Mouse (Mus musculus): ENCODE measurements around the gene Ifna7. TPM values are rescaled to one million over a fixed set of nuclear protein-coding genes. Genes with fewer than 3 reads are reported as not detected.
A peak's percentile ranks its signal among the peaks of the same experiment; 100 is the strongest.
"Not testable (repeated sequence)": the region's sequence is repeated elsewhere in the genome, so short reads cannot be mapped to it uniquely, and the experiment has no call there.

Ifna7 gene
- polyA plus RNA-seq, 1 experiment from 2014 or later = not detected

DNA sequence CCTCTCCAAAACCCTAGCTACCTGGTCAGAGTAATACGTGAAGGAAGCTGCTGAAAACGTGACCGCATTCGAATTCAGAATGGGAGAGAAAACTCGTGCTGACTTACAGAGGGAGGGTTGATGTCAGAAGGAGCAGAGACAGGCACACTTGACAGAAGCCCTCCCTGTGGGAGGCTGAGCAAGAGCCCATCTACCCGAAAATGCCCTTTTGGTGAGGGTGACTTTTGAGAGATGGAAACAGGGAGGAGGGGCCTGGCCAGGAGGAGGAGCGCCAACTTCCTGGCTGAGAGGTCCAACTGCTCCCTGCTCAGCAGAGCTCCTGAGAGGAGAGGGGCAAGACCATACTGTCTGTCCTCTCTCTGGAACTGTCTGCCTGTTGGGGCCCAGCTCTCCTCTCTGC, 16.7 kb upstream of the Ifna7 start, which contains the start of gene Gm13285:
Gene Gm13285, plus strand, starts transcription at position 301 of the 400 bp plus-strand sequence.
- not testable (repeated sequence) for H3K9me3 ChIP-seq; H3K9ac ChIP-seq; H3K27ac ChIP-seq; H3K4me3 ChIP-seq; H3K4me2 ChIP-seq (replicated peaks); ATAC-seq (ENCODE audit: low FRiP score, low read depth); H3K4me1 ChIP-seq; H3K27me3 ChIP-seq; H3K36me3 ChIP-seq
- WGBS = 21% methylated on average over 6 of the region's 7 CpGs

GRCm38 (mm10) chr4:88802954-88803353, 13.1 kb upstream of the Ifna7 start, which contains the start of gene Gm13287:
Gene Gm13287 (plus strand): TSS chr4:88803254.
- not testable (repeated sequence) for H3K36me3 ChIP-seq; H3K27me3 ChIP-seq; ATAC-seq (ENCODE audit: low FRiP score, low read depth); H3K27ac ChIP-seq; H3K4me3 ChIP-seq; H3K9me3 ChIP-seq; H3K9ac ChIP-seq; H3K4me1 ChIP-seq
- peak within 1 kb of the TSS; percentile 41; the same call in 1 of the 2 replicates for H3K4me2 ChIP-seq (replicated peaks)
- no CpG with 5 or more reads among the region's 29 CpGs for WGBS

- not testable (repeated sequence) for H3K27me3 ChIP-seq; H3K9ac ChIP-seq; H3K9me3 ChIP-seq; H3K36me3 ChIP-seq; H3K4me1 ChIP-seq; H3K27ac ChIP-seq; ATAC-seq (ENCODE audit: low FRiP score, low read depth)
- H3K4me2 ChIP-seq (replicated peaks) = peak within 1 kb of the TSS; percentile 46; the same call in 1 of the 2 replicates
- peak within 1 kb of the TSS; percentile 28 for H3K4me3 ChIP-seq
- WGBS = no CpG with 5 or more reads among the region's 8 CpGs
Measured at GRCm38 (mm10) chr4:88805231-88805630, 10.8 kb upstream of the Ifna7 start, which contains the start of gene Gm13288. Gene Gm13288 (plus strand): TSS chr4:88805531.

DNA sequence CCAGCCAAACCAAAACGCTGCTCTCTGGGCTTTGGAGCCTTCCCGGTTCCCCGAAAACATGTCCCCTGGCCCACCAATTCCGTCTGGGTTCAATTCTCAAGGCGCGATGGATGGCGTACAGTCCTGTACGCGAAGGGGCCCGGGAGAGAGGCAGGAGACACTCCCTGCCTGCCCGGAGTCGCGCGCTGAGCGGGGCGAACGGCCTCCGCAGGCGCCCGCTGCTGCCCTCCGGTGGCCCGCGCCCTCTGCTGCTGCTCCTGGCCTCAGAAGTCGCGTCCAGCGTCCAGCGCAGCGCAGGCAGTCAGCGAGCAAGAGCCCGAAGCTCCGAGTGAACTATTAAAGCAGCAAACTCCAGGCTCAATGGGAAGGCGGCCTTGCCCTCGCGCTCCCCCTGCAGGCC, 10.3 kb upstream of the Ifna7 start:
- not testable (repeated sequence) for ATAC-seq (ENCODE audit: low FRiP score, low read depth); H3K27me3 ChIP-seq; H3K4me1 ChIP-seq; H3K9ac ChIP-seq; H3K27ac ChIP-seq; H3K36me3 ChIP-seq; H3K9me3 ChIP-seq
- peak overlapping the region; percentile 28 for H3K4me3 ChIP-seq
- 0% methylated on average over 13 of the region's 34 CpGs for WGBS
- peak overlapping the region; percentile 46; the same call in 1 of the 2 replicates for H3K4me2 ChIP-seq (replicated peaks)

DNA sequence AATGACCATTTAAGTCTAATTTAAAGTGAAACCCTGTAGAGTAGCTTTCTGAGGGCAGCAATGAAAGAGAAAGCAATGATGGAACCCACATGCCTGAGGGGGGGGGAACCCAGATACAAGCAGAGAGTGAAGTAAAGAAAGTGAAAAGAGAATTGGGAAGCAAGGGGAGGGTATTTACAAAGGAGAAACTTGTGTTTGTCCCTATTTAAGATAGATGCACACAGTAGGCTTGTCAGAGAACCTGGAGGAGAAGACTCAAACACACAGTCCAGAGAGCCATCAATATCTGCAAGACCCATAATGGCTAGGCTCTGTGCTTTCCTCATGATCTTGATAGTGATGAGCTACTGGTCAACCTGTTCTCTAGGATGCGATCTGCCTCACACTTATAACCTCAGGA, 3.6 kb downstream of the Ifna7 start, which contains the start of gene Ifna11:
Gene Ifna11, plus strand, starts transcription at position 301 of the 400 bp plus-strand sequence.
- WGBS = 87% methylated on average over 1 of the region's 1 CpGs
- Histone ChIP-seq H3K27me3 (no peaks in the 10 kb centered on the region), H3K9ac (no peak within 1 kb of the TSS), H3K4me2 (replicated peaks) (no peak within 1 kb of the TSS), H3K9me3 (no peaks in the 10 kb centered on the region), H3K27ac (no peak within 1 kb of the TSS), H3K4me3 (no peak within 1 kb of the TSS), H3K4me1 (no peaks in the 10 kb centered on the region), H3K36me3 (no peaks in the 10 kb centered on the region)
- ATAC-seq (ENCODE audit: low FRiP score, low read depth) = no peak

- Histone ChIP-seq H3K27ac (no peak overlapping the region), H3K36me3 (no peaks in the 10 kb centered on the region), H3K4me1 (no peaks in the 10 kb centered on the region), H3K9me3 (no peaks in the 10 kb centered on the region), H3K27me3 (no peaks in the 10 kb centered on the region), H3K9ac (no peak overlapping the region), H3K4me2 (replicated peaks) (no peak overlapping the region), H3K4me3 (no peak overlapping the region)
- WGBS = 23% methylated on average over 4 of the region's 4 CpGs
- no peak for ATAC-seq (ENCODE audit: low FRiP score, low read depth)
Measured at GRCm38 (mm10) chr4:88822995-88823394, 7.0 kb downstream of the Ifna7 start.

DNA sequence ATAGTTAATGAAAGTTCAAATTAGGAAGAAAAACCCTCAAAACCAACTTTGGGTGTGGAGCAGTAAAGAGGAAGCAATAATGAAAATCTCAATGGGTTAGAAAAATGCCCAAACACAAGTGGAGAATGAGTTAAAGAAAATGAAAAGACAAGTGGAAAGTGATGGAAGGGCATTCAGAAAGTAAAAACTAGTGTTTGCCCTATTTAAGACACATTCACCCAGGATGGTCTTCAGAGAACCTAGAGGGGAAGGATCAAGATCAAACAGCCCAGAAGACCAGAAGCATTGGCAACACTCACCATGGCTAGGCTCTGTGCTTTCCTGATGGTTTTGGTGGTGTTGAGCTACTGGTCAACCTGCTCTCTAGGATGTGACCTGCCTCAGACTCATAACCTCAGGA, 11.1 kb downstream of the Ifna7 start, which contains the start of gene Ifna6:
Gene Ifna6, plus strand, starts transcription at position 301 of the 400 bp plus-strand sequence.
- not testable (repeated sequence) for ATAC-seq (ENCODE audit: low FRiP score, low read depth); H3K9ac ChIP-seq; H3K4me1 ChIP-seq

GRCm38 (mm10) chr4:88830523-88830922, 14.5 kb downstream of the Ifna7 start:
- H3K36me3 ChIP-seq = no peaks in the 10 kb centered on the region
- H3K9ac ChIP-seq = no peak overlapping the region
- no peaks in the 10 kb centered on the region for H3K27me3 ChIP-seq
- H3K27ac ChIP-seq = no peak overlapping the region
- H3K9me3 ChIP-seq = no peaks in the 10 kb centered on the region
- no peak for ATAC-seq (ENCODE audit: low FRiP score, low read depth)
- H3K4me3 ChIP-seq = no peak overlapping the region
- WGBS = 21% methylated on average over 4 of the region's 4 CpGs
- no peaks in the 10 kb centered on the region for H3K4me1 ChIP-seq
- H3K4me2 ChIP-seq (replicated peaks) = no peak overlapping the region

More for the DNA sequence above, 11.1 kb downstream of the Ifna7 start, which contains the start of gene Ifna6:
- not testable (repeated sequence) for H3K9me3 ChIP-seq; H3K36me3 ChIP-seq; H3K27me3 ChIP-seq; H3K27ac ChIP-seq; H3K4me3 ChIP-seq; H3K4me2 ChIP-seq (replicated peaks)

- not testable (repeated sequence) for H3K36me3 ChIP-seq; H3K4me2 ChIP-seq (replicated peaks); H3K27ac ChIP-seq; H3K4me3 ChIP-seq; H3K4me1 ChIP-seq; H3K9ac ChIP-seq; H3K9me3 ChIP-seq; ATAC-seq (ENCODE audit: low FRiP score, low read depth); H3K27me3 ChIP-seq
- 83% methylated on average over 1 of the region's 1 CpGs for WGBS
Measured at GRCm38 (mm10) chr4:88835225-88835624, 19.2 kb downstream of the Ifna7 start, which contains the start of gene Ifna5. Gene Ifna5 (plus strand): TSS chr4:88835525.

DNA sequence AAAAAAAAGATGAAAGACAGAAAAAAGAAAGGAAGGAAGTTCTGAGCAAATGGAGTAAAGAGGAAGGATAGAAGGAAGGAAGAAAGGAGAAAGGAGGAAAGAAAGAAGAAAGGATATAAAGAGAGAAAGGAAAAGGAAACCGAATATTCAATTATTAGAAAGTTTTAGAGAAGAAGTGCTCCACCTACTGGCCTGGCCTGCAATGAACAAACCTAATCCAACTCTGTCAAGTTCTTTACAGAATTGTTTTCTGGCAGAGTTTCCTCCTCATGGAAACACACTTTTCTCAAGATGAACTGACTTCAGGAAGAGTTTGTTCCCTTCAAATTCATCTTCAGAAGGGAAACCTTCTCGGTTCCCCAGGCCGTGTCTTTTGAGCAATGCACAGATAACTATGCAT, 22.8 kb downstream of the Ifna7 start:
- H3K4me2 ChIP-seq (replicated peaks) = no peak overlapping the region
- no peak for ATAC-seq (ENCODE audit: low FRiP score, low read depth)
- no peak overlapping the region for H3K27ac ChIP-seq
- H3K4me1 ChIP-seq = no peaks in the 10 kb centered on the region
- WGBS = 40% methylated on average over 3 of the region's 3 CpGs
- H3K36me3 ChIP-seq = no peaks in the 10 kb centered on the region
- no peak overlapping the region for H3K4me3 ChIP-seq
- H3K9me3 ChIP-seq = no peaks in the 10 kb centered on the region
- H3K27me3 ChIP-seq = no peaks in the 10 kb centered on the region
- H3K9ac ChIP-seq = no peak overlapping the region

DNA sequence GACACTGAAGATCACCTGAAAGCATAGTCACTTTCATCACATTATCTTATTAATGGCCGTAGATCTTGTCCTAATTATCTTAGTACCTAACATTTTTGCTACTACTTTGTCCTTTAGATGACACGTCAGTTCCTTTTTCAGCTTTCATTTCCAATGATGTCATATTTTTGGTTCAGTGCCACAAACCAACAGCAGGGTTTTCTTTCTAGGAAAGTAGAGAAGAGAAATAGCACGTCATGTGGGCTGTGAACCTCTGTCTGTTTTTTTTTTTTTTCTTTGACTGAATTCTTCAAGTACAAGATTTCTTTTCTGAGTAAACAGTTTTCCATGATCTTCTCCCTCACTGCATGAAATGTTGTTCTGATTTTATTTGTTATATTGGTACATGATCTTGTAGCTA, 24.0 kb downstream of the Ifna7 start:
- Histone ChIP-seq H3K36me3 (no peaks in the 10 kb centered on the region), H3K27ac (no peak overlapping the region), H3K9ac (no peak overlapping the region), H3K4me3 (no peak overlapping the region), H3K27me3 (no peaks in the 10 kb centered on the region), H3K4me1 (no peaks in the 10 kb centered on the region), H3K9me3 (no peaks in the 10 kb centered on the region), H3K4me2 (replicated peaks) (no peak overlapping the region)
- 78% methylated on average over 3 of the region's 3 CpGs for WGBS
- no peak for ATAC-seq (ENCODE audit: low FRiP score, low read depth)

- Histone ChIP-seq H3K27ac (no peak within 1 kb of the TSS), H3K36me3 (no peaks in the 10 kb centered on the region), H3K4me1 (no peaks in the 10 kb centered on the region), H3K27me3 (no peaks in the 10 kb centered on the region), H3K9ac (no peak within 1 kb of the TSS), H3K9me3 (no peaks in the 10 kb centered on the region), H3K4me3 (no peak within 1 kb of the TSS), H3K4me2 (replicated peaks) (no peak within 1 kb of the TSS)
- ATAC-seq (ENCODE audit: low FRiP score, low read depth) = no peak
- 58% methylated on average over 2 of the region's 2 CpGs for WGBS
Measured at GRCm38 (mm10) chr4:88841438-88841911, 25.4 kb downstream of the Ifna7 start, which contains the start of gene Ifna4. Gene Ifna4 (plus strand): TSS chr4:88841861.

GRCm38 (mm10) chr4:88845334-88845733, 29.3 kb downstream of the Ifna7 start:
- no peak overlapping the region for H3K4me3 ChIP-seq
- no peak for ATAC-seq (ENCODE audit: low FRiP score, low read depth)
- H3K27me3 ChIP-seq = no peaks in the 10 kb centered on the region
- H3K9me3 ChIP-seq = no peaks in the 10 kb centered on the region
- no peaks in the 10 kb centered on the region for H3K4me1 ChIP-seq
- WGBS = 53% methylated on average over 2 of the region's 2 CpGs
- H3K9ac ChIP-seq = no peak overlapping the region
- no peak overlapping the region for H3K27ac ChIP-seq
- H3K4me2 ChIP-seq (replicated peaks) = no peak overlapping the region
- no peaks in the 10 kb centered on the region for H3K36me3 ChIP-seq

All from limb, embryonic 13.5 days (tissue).